Mouse (Mus musculus) E14TG2a.4 (cell line): ENCODE results near the gene Nenf.

Experiments used
- CTCF ChIP-seq: conservative IDR thresholded peaks from 2 replicates; pipeline ENCODE4 v1.5.1; 2014; ENCODE audit warnings: low read length
- NANOG ChIP-seq: IDR thresholded peaks from 2 replicates; pipeline ENCODE4 v1.6.1; 2014; ENCODE audit warnings: borderline replicate concordance, low read length, mixed read lengths
- POU5F1 ChIP-seq: IDR thresholded peaks from 2 replicates; pipeline ENCODE4 v1.6.1; 2014; ENCODE audit warnings: low read length, borderline replicate concordance

DNA sequence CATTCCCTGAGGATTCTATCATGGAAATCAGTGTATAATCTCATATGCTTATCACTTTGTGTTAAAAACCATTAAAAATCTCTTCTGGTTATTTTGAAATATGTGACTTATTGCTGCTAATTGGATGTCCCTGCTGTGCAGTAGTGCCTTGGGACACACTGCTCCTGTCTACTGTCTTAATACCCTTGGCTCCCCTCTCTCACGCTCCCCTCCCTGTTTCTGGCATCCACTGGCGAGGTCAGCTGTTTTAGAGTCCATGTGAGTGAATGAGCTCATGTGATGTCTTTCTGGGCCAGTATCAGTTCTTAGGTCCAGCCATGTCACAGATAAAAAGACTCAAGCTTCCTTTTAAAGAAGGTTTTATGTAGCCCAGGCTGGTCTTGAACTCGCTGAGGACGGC, 12.4 kb upstream of the Nenf start:
- TF ChIP-seq NANOG: no peak
- TF ChIP-seq CTCF: no peak
- TF ChIP-seq POU5F1: no peak
